Mouse (Mus musculus): ENCODE results near the gene Fabp1.

- TF ChIP-seq GATA1 (IDR thresholded peaks at IDR 0.05; ENCODE audit: borderline replicate concordance, low read length) (no peak), FLI1 (IDR thresholded peaks at IDR 0.05; ENCODE audit: low read length) (no peak)
Measured at GRCm38 (mm10) chr6:71199612-71200011, at the start of gene Fabp1.

Measured in megakaryocyte, embryonic 14.5 days (primary cell).